Mouse (Mus musculus): ENCODE results near the gene Farp1. TPM values are rescaled to one million over a fixed set of nuclear protein-coding genes. Genes with fewer than 3 reads are reported as not detected.
"Not testable (repeated sequence)": the region's sequence is repeated elsewhere in the genome, so short reads cannot be mapped to it uniquely, and the experiment has no call there.

Gene Farp1
- total RNA-seq (2015; ENCODE audit: low replicate concordance) (not detected in 2 replicates), total RNA-seq (2017; ENCODE audit: low replicate concordance) (0.13 TPM in 1 of 2 replicates, not detected in the other)

GRCm38 (mm10) chr14:121034973-121035662 lies at the start of gene Farp1:
Farp1 (plus strand) TSS chr14:121035200.
- no peak for ATAC-seq (replicated peaks; ENCODE audit: low FRiP score, poor library complexity, severe bottlenecking)

GRCm38 (mm10) chr14:120989126-120989525 lies 45.9 kb upstream of the Farp1 start:
- no peak for ATAC-seq (replicated peaks; ENCODE audit: low FRiP score, poor library complexity, severe bottlenecking)

- no peak for ATAC-seq (replicated peaks; ENCODE audit: low FRiP score, poor library complexity, severe bottlenecking)
Observed at GRCm38 (mm10) chr14:120997686-120998085, 37.3 kb upstream of the Farp1 start.

- no peak for ATAC-seq (replicated peaks; ENCODE audit: low FRiP score, poor library complexity, severe bottlenecking)
Observed at GRCm38 (mm10) chr14:121000561-121001340, 34.2 kb upstream of the Farp1 start.

GRCm38 (mm10) chr14:121005621-121006020 lies 29.4 kb upstream of the Farp1 start:
- no peak for ATAC-seq (replicated peaks; ENCODE audit: low FRiP score, poor library complexity, severe bottlenecking)

GRCm38 (mm10) chr14:121006021-121006420 lies 29.0 kb upstream of the Farp1 start:
- no peak for ATAC-seq (replicated peaks; ENCODE audit: low FRiP score, poor library complexity, severe bottlenecking)

GRCm38 (mm10) chr14:121015114-121015690 lies 19.8 kb upstream of the Farp1 start:
- no peak for ATAC-seq (replicated peaks; ENCODE audit: low FRiP score, poor library complexity, severe bottlenecking)

- ATAC-seq (replicated peaks; ENCODE audit: low FRiP score, poor library complexity, severe bottlenecking) = no peak
Observed at GRCm38 (mm10) chr14:121022403-121022802, 12.6 kb upstream of the Farp1 start.

GRCm38 (mm10) chr14:121025381-121025780 lies 9.6 kb upstream of the Farp1 start:
- no peak for ATAC-seq (replicated peaks; ENCODE audit: low FRiP score, poor library complexity, severe bottlenecking)

- no peak for ATAC-seq (replicated peaks; ENCODE audit: low FRiP score, poor library complexity, severe bottlenecking)
Observed at GRCm38 (mm10) chr14:121031396-121031795, 3.6 kb upstream of the Farp1 start.

- no peak for ATAC-seq (replicated peaks; ENCODE audit: low FRiP score, poor library complexity, severe bottlenecking)
Observed at GRCm38 (mm10) chr14:121034525-121034924, 475 bp upstream of the Farp1 start.

GRCm38 (mm10) chr14:121035663-121036473 lies 868 bp downstream of the Farp1 start:
- ATAC-seq (replicated peaks; ENCODE audit: low FRiP score, poor library complexity, severe bottlenecking) = no peak

- no peak for ATAC-seq (replicated peaks; ENCODE audit: low FRiP score, poor library complexity, severe bottlenecking)
Observed at GRCm38 (mm10) chr14:121036612-121037221, 1.7 kb downstream of the Farp1 start.

GRCm38 (mm10) chr14:121037276-121037675 lies 2.3 kb downstream of the Farp1 start:
- ATAC-seq (replicated peaks; ENCODE audit: low FRiP score, poor library complexity, severe bottlenecking) = no peak

- no peak for ATAC-seq (replicated peaks; ENCODE audit: low FRiP score, poor library complexity, severe bottlenecking)
Observed at GRCm38 (mm10) chr14:121038676-121039075, 3.7 kb downstream of the Farp1 start.

GRCm38 (mm10) chr14:121044145-121044544 lies 9.1 kb downstream of the Farp1 start:
- no peak for ATAC-seq (replicated peaks; ENCODE audit: low FRiP score, poor library complexity, severe bottlenecking)

- ATAC-seq (replicated peaks; ENCODE audit: low FRiP score, poor library complexity, severe bottlenecking) = no peak
Observed at GRCm38 (mm10) chr14:121046313-121046961, 11.4 kb downstream of the Farp1 start.

- ATAC-seq (replicated peaks; ENCODE audit: low FRiP score, poor library complexity, severe bottlenecking) = no peak
Observed at GRCm38 (mm10) chr14:121047780-121048179, 12.8 kb downstream of the Farp1 start.

GRCm38 (mm10) chr14:121051002-121051401 lies 16.0 kb downstream of the Farp1 start:
- not testable (repeated sequence) for ATAC-seq (replicated peaks; ENCODE audit: low FRiP score, poor library complexity, severe bottlenecking)
